Comparison of ENCODE assay signal across 23 mouse cellular contexts in the genomic region with DNA sequence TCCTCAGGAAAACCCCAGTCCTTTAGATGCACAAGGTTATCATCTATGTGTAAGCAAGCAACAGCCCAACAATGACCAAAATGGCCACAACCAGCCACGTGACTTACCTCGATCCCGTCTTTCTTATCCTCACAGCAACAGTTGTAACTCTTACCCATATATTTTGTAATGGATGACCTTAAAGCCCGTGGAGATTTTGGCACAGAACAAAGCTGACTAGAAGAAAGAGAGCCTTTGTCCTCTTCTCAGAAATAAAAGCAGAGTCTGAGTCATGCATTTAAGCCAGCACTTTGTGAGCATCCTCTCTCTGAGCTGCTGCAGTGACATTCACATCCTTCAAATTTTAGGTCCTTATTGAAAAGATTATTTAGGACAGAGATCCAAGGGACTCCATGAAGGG.
DNase-seq lines count a peak whose midpoint lies in the region; ATAC-seq and TF ChIP-seq lines count a peak whose summit lies in the region.
"Had no signal": no experiment of that assay in that cellular context is flagged by ENCODE, and none has a peak within 500 bp of the region (broad histone marks: within the 10 kb centered on the region; RNA-seq: fewer than 3 reads in every experiment).

No protein-coding gene starts in this region.

- H3K4me3 ChIP-seq in intestine, embryonic 14.5 days (ENCODE audit: low read depth, low read length) = no peak overlapping the region
- no peak overlapping the region for H3K4me3 ChIP-seq in intestine, postnatal 0 days (ENCODE audit: low read depth, low read length)

- H3K9me3 ChIP-seq in intestine, embryonic 14.5 days (ENCODE audit: control insufficient read depth, low read length) = no peaks in the 10 kb centered on the region
- H3K9me3 ChIP-seq in intestine, postnatal 0 days (ENCODE audit: control insufficient read depth) = no peaks in the 10 kb centered on the region

- TF ChIP-seq CTCF in intestine, postnatal 0 days (IDR thresholded peaks at IDR 0.05; ENCODE audit: low read depth) = no peak

- ATAC-seq in intestine, embryonic 14.5 days (replicated peaks; ENCODE audit: low FRiP score, low TSS enrichment, low read depth) = no peak
- no peak for ATAC-seq in intestine, postnatal 0 days
- ATAC-seq: activated CD4-positive, CD25-positive, alpha-beta regulatory T cell, adult 4 months; CD4-positive, CD25-positive, alpha-beta regulatory T cell, adult 4 months; Patski had no signal

- WGBS in intestine, embryonic 14.5 days = 87% methylated on average over 4 of the region's 4 CpGs
- 80% methylated on average over 4 of the region's 4 CpGs for WGBS in intestine, postnatal 0 days

- peak; percentile 15 for DNase-seq in intestine, embryonic 14.5 days (ENCODE audit: low spot score)
- DNase-seq in 3T3-L1 (ENCODE audit: low read depth, low spot score) = peak; percentile 50
- peak; percentile 89 for DNase-seq in Muller cell, postnatal 12 days (ENCODE audit: inconsistent ontology term)
- no peak for DNase-seq in layer of hippocampus, adult 11-12 months (ENCODE audit: low spot score)
- DNase-seq in kidney, postnatal 14 days = no peak
- DNase-seq: adrenal gland, adult 2 months; adrenal gland, adult 8-10 months; adrenal gland, postnatal 10 days; adrenal gland, postnatal 14 days; adrenal gland, postnatal 25 days; adrenal gland, postnatal 36 days; B cell, adult 2 months; cerebellum, adult 11 months; cerebellum, adult 11-12 months; cerebellum, adult 18-20 months; cerebellum, adult 2 months; cerebellum, adult 8-10 months had no signal

- H3K36me3 ChIP-seq in intestine, embryonic 14.5 days (ENCODE audit: control insufficient read depth, insufficient read depth, low read length) = no peaks in the 10 kb centered on the region
- no peaks in the 10 kb centered on the region for H3K36me3 ChIP-seq in intestine, postnatal 0 days (ENCODE audit: control insufficient read depth, insufficient read depth)
- H3K36me3 ChIP-seq: G1E had no signal

- H3K9ac ChIP-seq in intestine, embryonic 14.5 days (ENCODE audit: low read length) = no peak overlapping the region
- no peak overlapping the region for H3K9ac ChIP-seq in intestine, postnatal 0 days (ENCODE audit: low read depth, low read length)

- H3K27ac ChIP-seq in intestine, embryonic 14.5 days (ENCODE audit: low read depth) = no peak overlapping the region
- H3K27ac ChIP-seq in intestine, postnatal 0 days (ENCODE audit: low read depth, low read length) = no peak overlapping the region

- no peaks in the 10 kb centered on the region for H3K27me3 ChIP-seq in intestine, embryonic 14.5 days (replicated peaks; ENCODE audit: control insufficient read depth, insufficient read depth, low read length)
- no peaks in the 10 kb centered on the region for H3K27me3 ChIP-seq in intestine, postnatal 0 days (replicated peaks; ENCODE audit: control insufficient read depth, insufficient read depth, low read length)
- H3K27me3 ChIP-seq: CH12.LX, Patski had no signal

- no peaks in the 10 kb centered on the region; the same call in 1 of the 2 replicates for H3K4me1 ChIP-seq in intestine, embryonic 14.5 days (replicated peaks; ENCODE audit: control insufficient read depth, insufficient read depth, low read length)
- H3K4me1 ChIP-seq in intestine, postnatal 0 days (replicated peaks; ENCODE audit: control insufficient read depth, insufficient read depth, low read length) = no peaks in the 10 kb centered on the region; the same call in 1 of the 2 replicates

- H3K4me2 ChIP-seq in intestine, embryonic 14.5 days (ENCODE audit: low read length) = no peak overlapping the region
- no peak overlapping the region for H3K4me2 ChIP-seq in intestine, postnatal 0 days (replicated peaks; ENCODE audit: low read depth)

Comparison
In these comparisons a context has a peak if more than half of its experiments do, and no peak if none do; other contexts are left out.
1. DNase-seq: peak in intestine, embryonic 14.5 days (single experiment), 3T3-L1 (single experiment) and Muller cell, postnatal 12 days (single experiment); none in layer of hippocampus, adult 11-12 months (single experiment) and kidney, postnatal 14 days (single experiment).